Mouse (Mus musculus): ENCODE measurements around the gene Pspn.

The Pspn gene

DNA sequence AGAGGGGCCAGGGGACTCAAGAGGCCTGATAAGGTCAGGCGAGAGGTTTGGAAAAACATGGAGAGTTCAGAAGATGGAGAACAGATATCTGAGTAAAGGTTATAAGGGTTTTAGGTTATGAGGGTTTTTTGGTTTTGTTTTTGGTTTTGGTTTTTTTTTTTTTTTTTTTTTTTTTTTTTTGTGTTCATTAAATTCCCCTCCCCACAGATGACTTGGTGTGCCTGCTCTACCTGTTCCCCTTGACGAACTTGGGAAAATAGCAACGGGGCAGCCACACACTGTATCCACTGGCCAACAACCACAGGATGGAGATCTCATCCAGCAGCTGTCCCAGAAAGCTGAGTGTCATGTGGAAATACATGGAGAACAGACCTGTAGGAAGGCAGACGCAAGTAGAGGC, 41.2 kb downstream of the Pspn start:
- no peak for DNase-seq

DNA sequence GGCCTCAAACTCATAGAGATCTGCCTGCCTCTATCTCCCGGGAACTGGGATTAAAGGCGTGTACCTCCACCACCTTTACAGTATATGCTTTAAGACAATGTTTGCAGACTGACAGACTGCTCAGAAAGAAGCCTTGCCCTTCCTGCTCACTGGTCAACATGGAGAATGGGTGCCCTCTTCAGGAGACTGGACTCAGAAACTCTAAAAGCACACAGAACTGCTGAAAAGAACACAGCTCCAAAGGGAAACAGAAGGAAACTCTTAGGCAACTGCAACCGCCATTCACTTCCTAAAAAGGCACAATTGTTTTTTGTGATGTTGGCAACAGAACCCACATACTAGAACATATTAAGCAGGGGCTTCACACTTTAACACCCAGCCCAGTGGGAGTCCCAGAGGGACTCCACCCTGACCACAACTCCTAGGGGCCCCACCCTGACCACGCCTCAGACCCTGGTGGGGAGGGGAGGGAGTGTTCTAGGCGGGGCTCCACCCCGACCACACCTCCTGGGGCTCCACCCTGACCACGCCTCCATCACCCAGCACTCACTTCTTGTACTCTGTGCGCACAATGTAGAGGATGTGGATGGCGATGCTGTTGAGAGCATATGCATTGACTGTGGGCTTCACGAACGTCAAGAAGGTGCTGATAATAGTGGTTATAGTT, 41.9 kb downstream of the Pspn start:
- DNase-seq, result peak; percentile 54

DNA sequence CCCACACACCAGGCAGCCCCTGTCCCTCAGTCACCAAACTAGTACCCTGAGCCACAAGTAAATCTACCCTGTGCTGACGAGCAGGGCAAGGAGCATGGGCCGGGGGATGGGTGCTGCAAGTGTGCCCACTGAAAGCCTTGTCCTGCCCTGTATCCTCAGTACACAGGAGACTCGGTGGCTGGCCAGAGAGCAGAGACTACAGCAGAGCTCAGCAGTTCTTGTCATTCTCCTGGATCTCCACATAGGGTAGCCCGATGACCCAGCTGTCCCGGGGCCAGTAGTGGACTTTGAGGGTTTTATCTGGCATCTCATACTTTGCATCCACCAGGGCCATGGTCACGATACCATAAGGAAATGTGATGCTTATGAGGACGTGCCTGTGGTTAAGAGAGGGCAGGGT, 44.9 kb downstream of the Pspn start:
- no peak for DNase-seq

DNA sequence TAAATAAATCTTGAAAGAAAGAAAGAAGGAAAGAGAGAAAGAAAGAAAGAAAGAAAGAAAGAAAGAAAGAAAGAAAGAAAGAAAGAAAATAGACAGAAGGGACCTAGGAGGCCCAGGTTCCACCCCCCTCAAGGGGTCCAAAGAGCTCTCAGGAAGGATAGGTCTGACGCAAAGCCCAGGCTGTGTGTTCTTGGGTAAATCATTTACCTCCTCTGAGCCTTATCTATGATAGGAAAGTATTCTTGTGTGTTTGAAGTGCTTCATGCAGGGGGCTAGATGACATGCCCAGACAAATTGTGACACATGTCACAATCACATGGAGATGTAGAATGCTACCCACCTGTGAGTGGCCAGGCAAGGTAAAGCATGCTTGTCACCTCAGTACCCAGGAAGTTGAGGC, 47.2 kb downstream of the Pspn start:
- no peak for DNase-seq

DNA sequence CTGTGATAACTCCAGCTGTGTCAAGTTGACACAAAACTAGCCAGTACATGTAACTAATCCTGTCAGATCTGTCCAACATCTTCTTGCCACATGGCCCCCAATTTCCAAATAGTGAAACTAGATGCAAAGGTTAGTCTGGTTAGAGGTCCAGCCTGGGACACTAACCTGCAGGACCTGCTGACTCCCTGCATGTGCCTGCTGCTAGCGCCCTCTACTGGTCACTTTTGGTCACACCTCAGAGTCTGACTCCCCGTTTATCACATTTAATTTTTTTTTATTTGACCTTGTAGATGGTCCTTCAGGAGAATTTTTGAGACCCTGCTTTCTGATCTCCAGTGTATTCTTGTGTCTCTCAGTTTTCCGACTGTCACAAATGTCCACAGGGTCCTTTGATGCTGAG, 48.9 kb downstream of the Pspn start:
- DNase-seq, result peak; percentile 85

Data from lung, postnatal 36 days (tissue).